Mouse (Mus musculus) R1 (cell line): ENCODE measurements at regions not wholly inside any gene's neighbourhood (a gene's known extent, or its start where the extent isn't known, plus 50 kb on each side); places are given as distances from the start of the nearest gene placed in this dataset.

Experiments used
- DNase-seq: peaks from one replicate; pipeline ENCODE4 v3.0.0-alpha.2; 2018; ENCODE audit warnings: low read depth, low spot score

DNA sequence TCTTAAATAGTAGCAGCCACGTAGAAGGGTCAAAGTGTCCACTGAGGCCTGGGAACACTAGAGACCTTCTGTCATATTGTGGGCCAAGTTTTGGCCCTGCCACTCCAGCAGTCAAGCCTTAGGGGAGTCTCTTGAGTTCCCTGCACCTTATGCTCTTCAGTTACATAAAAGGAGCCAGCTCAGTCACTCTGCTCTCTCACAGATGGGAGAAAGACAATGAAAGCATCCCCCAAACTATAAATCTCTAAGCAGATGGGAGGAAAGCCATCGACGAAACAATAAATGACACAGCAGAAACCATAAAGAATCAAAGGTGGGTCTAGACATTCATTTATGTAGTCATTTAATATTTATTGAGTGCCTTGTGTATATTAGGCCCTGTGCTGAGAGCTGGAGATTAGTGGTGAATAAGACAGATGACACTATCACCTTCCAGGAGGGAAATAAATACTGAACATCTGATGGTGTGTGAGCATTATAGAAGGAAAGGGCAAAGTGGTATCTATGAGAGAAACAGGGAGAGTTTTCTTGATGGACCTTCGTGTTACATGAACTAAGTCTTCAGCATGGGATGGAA is 137.5 kb upstream of the Synpr start:
- DNase-seq = no peak

DNA sequence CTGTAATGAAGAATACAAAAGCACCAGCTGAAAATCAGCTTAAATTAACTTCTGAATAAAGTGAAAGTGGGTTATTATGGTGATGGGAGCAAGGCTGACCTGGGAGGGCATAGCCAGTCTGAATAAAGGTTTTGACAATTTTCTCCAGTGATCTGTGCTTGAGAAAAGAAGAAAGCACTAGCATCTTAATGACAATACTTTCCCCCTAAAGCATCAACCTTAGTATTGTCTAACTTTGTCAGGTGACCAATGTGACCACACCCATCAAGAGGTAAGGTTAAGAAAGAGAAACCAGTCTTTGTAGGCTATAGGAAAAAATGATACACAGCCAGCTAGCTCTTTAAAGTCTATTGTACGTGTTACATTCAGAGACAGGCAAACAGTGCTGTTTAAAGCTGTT is 135.0 kb upstream of the Synpr start:
- peak; percentile 40 for DNase-seq

DNA sequence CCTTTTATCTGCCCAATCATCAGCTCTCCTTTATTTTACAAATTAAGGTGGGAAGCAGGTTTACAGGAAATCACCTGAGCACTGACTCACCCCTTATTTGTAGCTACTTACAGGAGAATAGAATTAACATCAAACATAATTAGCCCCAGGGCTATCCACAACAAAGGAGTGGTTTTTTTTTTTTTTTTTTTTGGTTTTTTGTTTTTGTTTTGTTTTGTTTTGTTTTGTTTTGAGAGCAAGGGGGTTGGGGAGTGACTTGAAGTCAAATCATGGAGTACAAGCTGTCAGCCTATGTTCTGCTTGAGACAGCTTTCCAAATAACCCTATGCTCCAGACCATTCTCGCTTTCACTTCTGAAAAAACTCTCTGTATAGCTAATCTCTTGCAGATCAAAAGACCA is 132.9 kb upstream of the Synpr start:
- DNase-seq = peak; percentile 20

DNA sequence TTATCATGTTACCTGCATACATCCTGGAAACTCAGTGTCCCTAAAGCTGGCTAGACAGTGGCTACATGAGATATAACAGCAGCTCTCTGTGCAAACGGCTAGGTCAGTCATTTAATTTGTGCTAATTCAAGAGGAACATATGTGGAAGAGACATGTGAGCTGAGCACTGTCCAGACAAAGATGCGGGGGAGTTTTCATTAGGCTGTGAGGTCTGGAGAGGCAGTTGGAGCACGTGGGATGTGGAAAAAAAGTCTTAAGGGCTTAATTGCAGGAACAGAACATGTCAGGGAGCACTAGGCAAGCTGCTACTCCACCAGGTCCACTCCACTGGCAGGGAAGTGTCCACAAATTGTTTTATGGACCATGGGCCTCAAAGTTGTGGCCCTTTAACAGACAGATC is 108.4 kb upstream of the Synpr start:
- no peak for DNase-seq

DNA sequence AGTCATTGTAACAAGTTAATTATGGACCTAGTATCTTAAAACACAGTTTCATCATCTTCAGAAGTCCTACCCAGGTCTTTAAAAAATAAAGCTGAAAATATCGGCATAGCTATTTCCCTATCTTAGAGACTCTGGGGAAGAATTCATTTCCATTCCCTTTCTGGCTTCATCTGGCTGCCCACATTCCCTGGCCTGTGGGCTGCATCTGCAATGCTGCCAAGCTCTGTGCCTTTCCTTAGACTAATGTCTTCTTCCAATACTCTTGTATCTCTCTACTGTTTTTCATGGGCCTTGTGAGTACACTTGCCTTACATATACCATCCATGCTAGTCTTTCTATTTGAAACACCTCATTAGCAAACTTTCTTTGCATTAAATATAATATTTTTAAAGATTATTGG is 106.7 kb upstream of the Synpr start:
- DNase-seq = no peak

DNA sequence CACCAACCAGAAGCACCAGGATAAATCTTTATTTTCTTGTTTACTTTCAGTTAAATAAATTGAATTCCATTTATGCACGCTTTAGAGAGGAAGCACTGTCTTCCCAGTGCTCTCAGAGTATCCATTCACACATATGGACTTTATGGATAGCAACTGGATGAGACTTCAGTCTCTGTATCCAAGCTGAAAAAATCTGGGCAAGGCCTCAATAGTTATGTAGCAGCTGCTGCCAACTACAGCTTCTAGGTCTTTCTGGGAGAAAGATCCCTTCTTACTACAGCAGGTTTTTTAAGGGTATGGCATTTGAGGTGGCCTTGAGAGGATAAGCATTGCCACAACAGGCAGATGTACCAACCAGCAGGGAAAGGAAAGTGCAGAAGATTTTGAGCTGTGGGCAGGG is 93.8 kb upstream of the Synpr start:
- no peak for DNase-seq

DNA sequence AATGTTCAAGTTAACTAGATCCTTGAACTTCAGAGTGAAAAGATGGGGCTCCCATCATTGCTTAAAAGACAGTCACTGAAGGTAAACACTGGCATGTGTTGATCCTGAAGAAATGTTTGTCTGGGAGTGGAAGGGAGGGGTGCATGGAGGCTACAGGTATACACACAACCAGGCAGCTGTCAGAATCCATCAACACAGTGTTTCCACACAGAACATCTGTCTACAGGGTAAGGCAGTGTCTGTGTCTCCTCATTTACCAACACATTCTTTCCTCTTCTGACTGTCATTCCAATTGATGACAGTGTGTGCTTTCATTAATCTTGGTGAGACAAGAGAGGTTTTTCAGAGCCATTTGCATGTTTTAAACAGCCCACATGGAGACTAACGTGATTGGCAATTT is 91.8 kb upstream of the Synpr start:
- DNase-seq = no peak

DNA sequence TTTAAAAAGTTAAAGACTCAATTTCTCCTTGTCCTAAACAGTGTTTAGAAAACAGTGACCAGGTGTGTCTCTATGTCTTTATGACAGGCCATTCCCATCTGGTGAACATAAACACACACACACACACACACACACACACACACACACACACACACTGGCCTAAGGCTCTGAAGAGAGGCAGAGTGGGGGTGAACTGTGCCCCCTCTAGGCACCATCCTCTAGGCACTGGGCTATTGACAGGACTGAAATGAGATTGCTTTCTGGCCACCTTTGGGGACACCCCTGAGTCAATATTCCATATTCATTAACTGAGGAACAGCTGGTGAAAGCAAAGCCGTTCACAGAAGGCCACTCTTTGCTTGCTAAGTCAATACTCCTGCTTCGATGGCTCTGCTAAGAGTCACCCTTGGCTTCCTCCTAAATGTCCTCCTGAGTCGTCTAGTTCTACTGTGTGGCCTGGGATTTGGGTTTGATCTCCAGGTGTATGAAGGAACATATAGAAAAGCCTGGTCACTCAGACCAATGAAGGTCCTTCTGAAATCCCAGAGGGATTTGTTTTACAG is 87.2 kb upstream of the Synpr start:
- no peak for DNase-seq

DNA sequence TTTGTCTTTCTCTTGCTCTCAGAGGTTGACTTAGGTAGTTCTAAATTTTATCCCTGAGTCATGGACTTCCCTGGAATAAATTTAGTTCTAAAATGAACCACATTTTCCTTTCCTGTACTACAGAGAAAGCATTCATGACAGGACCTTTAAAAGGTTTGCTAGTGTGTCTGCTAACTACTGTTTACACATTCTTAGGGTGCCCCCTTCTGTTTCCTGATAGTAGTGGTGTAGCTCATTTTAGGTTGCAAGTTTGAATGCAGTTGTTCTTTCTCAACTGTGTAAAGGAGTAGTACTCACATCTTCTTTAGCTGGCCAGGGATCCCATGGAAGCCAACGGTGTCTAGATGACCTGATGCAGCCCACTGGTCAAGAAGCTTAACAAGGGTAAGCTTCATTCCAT is 86.1 kb upstream of the Synpr start:
- DNase-seq = peak; percentile 28

DNA sequence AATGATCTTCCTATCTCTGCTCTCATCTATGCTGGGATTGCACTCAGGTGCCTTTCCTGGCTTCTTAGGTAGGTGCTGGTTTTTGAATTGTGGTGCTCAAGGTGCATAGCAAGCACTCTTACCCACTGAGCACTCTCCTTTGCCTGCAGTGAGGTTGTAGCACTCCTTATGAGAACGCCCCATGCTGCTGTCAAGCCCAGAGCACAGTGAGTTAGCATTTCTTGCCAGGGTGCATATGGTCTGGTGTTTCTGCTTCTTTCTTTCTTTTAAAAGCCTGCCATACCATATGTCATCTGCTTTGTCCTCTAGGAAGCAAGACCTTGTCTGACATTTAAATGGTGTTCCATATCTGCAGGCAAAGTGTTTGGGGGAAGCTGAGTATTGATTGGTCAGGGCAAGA is 71.9 kb upstream of the Synpr start:
- DNase-seq = no peak
